Mouse (Mus musculus) limb, embryonic 15.5 days (tissue): Measurements from ENCODE around the gene Sh2b3. TPM values are rescaled to one million over a fixed set of nuclear protein-coding genes. Genes with fewer than 3 reads are reported as not detected.

Experiments
- ATAC-seq: fragments of 200-750 bp; cut with Nextera tagmentation; 2 replicates; pipeline ENCODE4 v1.8.0; 2017; ENCODE audit warnings: low read depth, moderate TSS enrichment; ENCODE audit not compliant: insufficient number of reproducible peaks, low FRiP score, low TSS enrichment
- H3K27ac ChIP-seq: fragments of 300-500 bp; sonication (generic); 2 replicates; pipeline ENCODE4 v1.5.1; 2015; ENCODE audit warnings: moderate library complexity, mild to moderate bottlenecking, inconsistent platforms
- H3K27me3 ChIP-seq: fragments of 300-500 bp; sonication (generic); 2 replicates; pipeline ENCODE4 v1.6.1; 2015; ENCODE audit warnings: inconsistent platforms
- H3K36me3 ChIP-seq: fragments of 300-500 bp; sonication (generic); 2 replicates; pipeline ENCODE4 v1.6.1; 2015; ENCODE audit warnings: inconsistent platforms
- H3K4me1 ChIP-seq: fragments of 300-500 bp; sonication (generic); 2 replicates; pipeline ENCODE4 v1.6.1; 2015; ENCODE audit warnings: inconsistent platforms
- H3K4me2 ChIP-seq: fragments of 300-500 bp; sonication (generic); 2 replicates; pipeline ENCODE4 v1.6.1; 2015; ENCODE audit warnings: mild to moderate bottlenecking, inconsistent platforms
- H3K4me3 ChIP-seq: fragments of 300-500 bp; sonication (generic); 2 replicates; pipeline ENCODE4 v1.5.1; 2015; ENCODE audit warnings: mild to moderate bottlenecking, inconsistent platforms
- H3K9ac ChIP-seq: fragments of 300-500 bp; sonication (generic); 2 replicates; pipeline ENCODE4 v1.6.1; 2015; ENCODE audit warnings: inconsistent platforms
- H3K9me3 ChIP-seq: fragments of 300-500 bp; sonication (generic); 2 replicates; pipeline ENCODE4 v1.6.1; 2016; ENCODE audit warnings: inconsistent platforms
- WGBS: fragments of 180-500 bp; shearing (Covaris S2); methylation state at CpG from one replicate; pipeline ENCODE4 v1.1.7; 2015; 5-methylcytosine and 5-hydroxymethylcytosine counted together
- polyA plus RNA-seq: library from polyadenylated mRNA; unstranded; fragments of >200 nt; fragmentation: Nextera tagmentation; extraction: Ambion mirVana; gene quantifications from 2 replicates; pipeline ENCODE4 v1.2.1, GENCODE M21; 2015

Sh2b3 gene
- polyA plus RNA-seq, 1 experiment from 2014 or later = 14.8 TPM

GRCm38 (mm10) chr5:121842665-121843118 lies 5.2 kb upstream of the Sh2b3 start:
- H3K27me3 ChIP-seq = peaks cover 17% of the 10 kb centered on the region
- H3K9me3 ChIP-seq = no peaks in the 10 kb centered on the region
- H3K9ac ChIP-seq = peak overlapping the region; percentile 46
- H3K36me3 ChIP-seq = no peaks in the 10 kb centered on the region
- peak overlapping the region; percentile 89 for H3K4me2 ChIP-seq
- peak overlapping the region; percentile 53 for H3K4me3 ChIP-seq
- peaks cover 28% of the 10 kb centered on the region for H3K4me1 ChIP-seq
- H3K27ac ChIP-seq = no peak overlapping the region
- ATAC-seq = 0 out of 2 replicates have a peak, but pooled peaks have one; percentile 31
- WGBS = under 1% methylated on average over 33 of the region's 33 CpGs

GRCm38 (mm10) chr5:121841973-121842372 lies 4.5 kb upstream of the Sh2b3 start:
- Histone ChIP-seq H3K4me3 (no peak overlapping the region), H3K4me1 (peaks cover 35% of the 10 kb centered on the region)
- 50% methylated on average over 10 of the region's 10 CpGs for WGBS

DNA sequence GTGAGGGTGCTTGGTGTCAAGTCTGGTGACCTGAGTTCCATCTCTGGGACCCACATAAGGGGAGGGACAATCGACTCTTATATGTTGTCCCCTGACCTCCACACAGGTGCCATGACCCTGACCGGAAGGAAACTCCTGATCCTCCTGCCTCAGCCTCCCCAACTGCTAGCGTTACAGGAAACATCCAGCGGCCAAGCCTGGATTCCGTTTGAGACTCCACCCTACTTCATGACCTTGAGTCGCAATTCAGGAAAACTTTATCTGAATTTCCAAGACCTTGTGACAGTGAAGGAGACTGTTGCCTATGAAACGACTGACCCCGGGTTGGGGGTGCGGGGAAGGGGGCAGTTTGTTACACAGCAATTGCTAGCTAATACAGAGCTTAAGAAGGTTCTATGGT lies 4.1 kb upstream of the Sh2b3 start:
- H3K9ac ChIP-seq = no peak overlapping the region
- peaks cover 17% of the 10 kb centered on the region for H3K27me3 ChIP-seq
- peaks cover 36% of the 10 kb centered on the region for H3K4me1 ChIP-seq
- H3K4me2 ChIP-seq = no peak overlapping the region
- H3K9me3 ChIP-seq = no peaks in the 10 kb centered on the region
- no peak for ATAC-seq
- H3K27ac ChIP-seq = no peak overlapping the region
- no peaks in the 10 kb centered on the region for H3K36me3 ChIP-seq
- WGBS = 89% methylated on average over 9 of the region's 9 CpGs
- H3K4me3 ChIP-seq = no peak overlapping the region

More at GRCm38 (mm10) chr5:121841973-121842372, 4.5 kb upstream of the Sh2b3 start:
- ATAC-seq = no peak
- H3K4me2 ChIP-seq = no peak overlapping the region
- H3K9ac ChIP-seq = no peak overlapping the region
- H3K27me3 ChIP-seq = peaks cover 17% of the 10 kb centered on the region
- H3K27ac ChIP-seq = no peak overlapping the region
- H3K36me3 ChIP-seq = no peaks in the 10 kb centered on the region
- no peaks in the 10 kb centered on the region for H3K9me3 ChIP-seq

DNA sequence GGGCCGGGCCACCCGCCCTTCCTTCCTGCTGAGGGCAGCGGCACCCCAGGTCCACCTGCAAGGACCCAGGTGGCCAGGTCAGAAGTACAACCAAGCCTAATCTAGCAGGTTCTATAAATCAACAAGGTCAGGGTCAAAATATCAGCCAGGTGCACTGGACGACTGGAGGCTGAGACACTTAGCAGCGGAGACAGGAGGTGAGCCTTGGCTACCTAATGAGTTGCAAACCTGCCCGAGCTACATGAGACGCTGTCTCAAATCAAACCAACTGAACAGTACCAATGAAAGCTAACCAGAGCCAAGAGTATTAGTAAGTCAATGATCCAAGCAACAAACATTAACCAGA lies 1.7 kb upstream of the Sh2b3 start:
- H3K9me3 ChIP-seq = no peaks in the 10 kb centered on the region
- peak overlapping the region; percentile 73 for H3K27ac ChIP-seq
- H3K4me2 ChIP-seq = peak overlapping the region; percentile 91
- no peaks in the 10 kb centered on the region for H3K36me3 ChIP-seq
- H3K4me3 ChIP-seq = peak overlapping the region; percentile 66
- ATAC-seq = no peak
- 0 out of 2 replicates have a peak overlapping the region, but pooled peaks have one; percentile 37 for H3K9ac ChIP-seq
- peaks cover 12% of the 10 kb centered on the region for H3K27me3 ChIP-seq
- 33% methylated on average over 7 of the region's 7 CpGs for WGBS
- H3K4me1 ChIP-seq = peaks cover 59% of the 10 kb centered on the region

- whole genome bisulfite sequencing = 2% methylated on average over 46 of the region's 46 CpGs
- H3K27me3 ChIP-seq = peaks cover 6% of the 10 kb centered on the region
- no peaks in the 10 kb centered on the region for H3K9me3 ChIP-seq
- ATAC-seq = no peak
- no peaks in the 10 kb centered on the region for H3K36me3 ChIP-seq
- peak overlapping the region; percentile 37; the same call in 1 of the 2 replicates for H3K9ac ChIP-seq
- peaks cover 63% of the 10 kb centered on the region for H3K4me1 ChIP-seq
- peak overlapping the region; percentile 73 for H3K27ac ChIP-seq
- H3K4me3 ChIP-seq = peak overlapping the region; percentile 66
- H3K4me2 ChIP-seq = peak overlapping the region; percentile 91
Observed at GRCm38 (mm10) chr5:121838341-121839127, 1.1 kb upstream of the Sh2b3 start.

GRCm38 (mm10) chr5:121836692-121837415 lies 592 bp downstream of the Sh2b3 start:
- Histone ChIP-seq H3K27ac (peak overlapping the region; percentile 72), H3K4me3 (peak overlapping the region; percentile 66), H3K9ac (peak overlapping the region; percentile 73), H3K27me3 (no peaks in the 10 kb centered on the region), H3K4me2 (peak overlapping the region; percentile 91), H3K36me3 (no peaks in the 10 kb centered on the region), H3K4me1 (peaks cover 63% of the 10 kb centered on the region), H3K9me3 (no peaks in the 10 kb centered on the region)
- under 1% methylated on average over 77 of the region's 77 CpGs for WGBS
- ATAC-seq = peak; percentile 82

GRCm38 (mm10) chr5:121835949-121836691 lies 1.3 kb downstream of the Sh2b3 start:
- WGBS = under 1% methylated on average over 50 of the region's 51 CpGs
- ATAC-seq = no peak; the same call in 1 of the 2 replicates
- Histone ChIP-seq H3K9ac (peak overlapping the region; percentile 73), H3K4me3 (peak overlapping the region; percentile 66), H3K36me3 (no peaks in the 10 kb centered on the region), H3K9me3 (no peaks in the 10 kb centered on the region), H3K27ac (peak overlapping the region; percentile 66), H3K4me1 (peaks cover 63% of the 10 kb centered on the region), H3K27me3 (no peaks in the 10 kb centered on the region), H3K4me2 (peak overlapping the region; percentile 91)

GRCm38 (mm10) chr5:121834991-121835747 lies 2.3 kb downstream of the Sh2b3 start:
- Histone ChIP-seq H3K27me3 (0 out of 2 replicates have a peak, but pooled peaks cover 4% of the 10 kb centered on the region), H3K4me1 (peaks cover 63% of the 10 kb centered on the region), H3K36me3 (no peaks in the 10 kb centered on the region), H3K4me3 (peak overlapping the region; percentile 66), H3K4me2 (peak overlapping the region; percentile 91), H3K9ac (peak overlapping the region; percentile 73; the same call in 1 of the 2 replicates), H3K9me3 (no peaks in the 10 kb centered on the region), H3K27ac (no peak overlapping the region)
- WGBS = 16% methylated on average over 12 of the region's 12 CpGs
- ATAC-seq = no peak

DNA sequence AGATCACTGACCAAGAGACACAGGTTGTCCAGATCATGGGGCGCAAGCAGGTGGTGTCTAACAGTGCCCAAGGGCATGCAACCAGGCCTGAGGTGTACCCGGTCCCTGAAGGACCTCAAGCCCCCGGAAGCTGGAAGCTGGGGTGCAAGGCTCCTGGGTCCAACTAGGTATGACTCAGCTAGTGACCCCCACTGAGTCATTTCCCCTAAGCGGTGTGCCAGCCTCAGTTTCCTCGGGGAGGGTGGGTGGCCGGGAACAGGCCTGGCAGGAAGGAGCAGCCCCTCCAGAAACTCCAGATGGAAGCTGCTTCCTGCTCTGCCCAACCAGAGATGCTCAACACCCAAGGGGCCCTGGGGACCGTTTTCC lies 3.2 kb downstream of the Sh2b3 start:
- 0 out of 2 replicates have a peak overlapping the region, but pooled peaks have one; percentile 91 for H3K4me2 ChIP-seq
- H3K27ac ChIP-seq = no peak overlapping the region
- ATAC-seq = no peak
- peak overlapping the region; percentile 66 for H3K4me3 ChIP-seq
- no peaks in the 10 kb centered on the region for H3K9me3 ChIP-seq
- H3K36me3 ChIP-seq = no peaks in the 10 kb centered on the region
- H3K9ac ChIP-seq = no peak overlapping the region
- peaks cover 11% of the 10 kb centered on the region for H3K27me3 ChIP-seq
- peaks cover 66% of the 10 kb centered on the region for H3K4me1 ChIP-seq
- 67% methylated on average over 7 of the region's 7 CpGs for WGBS

GRCm38 (mm10) chr5:121833572-121834240 lies 3.7 kb downstream of the Sh2b3 start:
- Histone ChIP-seq H3K4me3 (peak overlapping the region; percentile 66; the same call in 1 of the 2 replicates), H3K4me1 (peaks cover 67% of the 10 kb centered on the region), H3K36me3 (0 out of 2 replicates have a peak, but pooled peaks cover under 1% of the 10 kb centered on the region), H3K9ac (no peak overlapping the region), H3K27me3 (peaks cover 12% of the 10 kb centered on the region), H3K4me2 (peak overlapping the region; percentile 91; the same call in 1 of the 2 replicates), H3K27ac (no peak overlapping the region), H3K9me3 (no peaks in the 10 kb centered on the region)
- WGBS = 42% methylated on average over 10 of the region's 10 CpGs
- ATAC-seq = no peak
